Mouse (Mus musculus) 3134 (cell line): ENCODE measurements at regions not wholly inside any gene's neighbourhood (a gene's known extent, or its start where the extent isn't known, plus 50 kb on each side); places are given as distances from the start of the nearest gene placed in this dataset.
A peak's percentile ranks its signal among the peaks of the same experiment; 100 is the strongest.

Experiments used
- DNase-seq: peaks from one replicate; pipeline ENCODE4 v3.0.0-alpha.2; 2011; ENCODE audit warnings: low spot score; ENCODE audit not compliant: insufficient read length; ENCODE audit errors: extremely low read depth

DNA sequence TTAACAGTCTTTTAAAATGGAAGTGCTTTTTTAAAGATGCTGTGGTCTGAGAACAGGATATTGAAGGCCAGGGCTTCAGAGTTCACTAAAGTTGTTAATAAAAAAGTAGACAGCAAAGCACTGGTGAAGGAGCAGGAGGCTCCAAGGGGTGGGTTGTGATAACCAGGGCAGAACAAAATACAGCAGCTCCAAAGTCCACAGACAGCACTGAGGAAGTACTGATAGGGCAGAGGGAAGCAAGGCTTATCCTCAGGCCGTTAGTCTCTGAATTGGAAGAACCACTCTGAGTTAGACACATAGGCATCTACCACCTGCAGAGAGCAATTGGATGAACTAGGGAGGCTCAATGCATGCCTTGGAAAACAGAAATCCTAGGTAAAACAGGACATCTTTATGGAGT, 62.1 kb downstream of the P2ry1 start:
- DNase-seq, result no peak

DNA sequence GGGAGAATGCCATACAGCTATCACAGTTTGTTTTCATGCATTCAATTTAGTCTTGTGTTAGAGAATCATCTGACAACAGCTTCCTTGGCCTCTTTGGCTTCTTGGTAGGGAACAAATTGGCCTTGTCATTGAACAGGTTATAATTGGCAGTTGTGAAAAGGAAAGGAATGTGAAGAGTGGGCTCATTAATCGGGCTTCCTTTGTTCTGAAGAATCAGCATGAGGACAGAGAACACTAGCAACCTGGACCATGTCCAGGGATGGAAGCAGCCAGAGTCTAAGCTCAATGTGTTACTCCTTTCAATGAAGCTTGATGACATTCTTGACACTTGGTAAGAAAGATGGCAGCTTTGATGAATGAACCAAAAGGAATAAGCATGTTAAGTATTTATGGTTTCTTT, 64.5 kb downstream of the P2ry1 start:
- no peak for DNase-seq

DNA sequence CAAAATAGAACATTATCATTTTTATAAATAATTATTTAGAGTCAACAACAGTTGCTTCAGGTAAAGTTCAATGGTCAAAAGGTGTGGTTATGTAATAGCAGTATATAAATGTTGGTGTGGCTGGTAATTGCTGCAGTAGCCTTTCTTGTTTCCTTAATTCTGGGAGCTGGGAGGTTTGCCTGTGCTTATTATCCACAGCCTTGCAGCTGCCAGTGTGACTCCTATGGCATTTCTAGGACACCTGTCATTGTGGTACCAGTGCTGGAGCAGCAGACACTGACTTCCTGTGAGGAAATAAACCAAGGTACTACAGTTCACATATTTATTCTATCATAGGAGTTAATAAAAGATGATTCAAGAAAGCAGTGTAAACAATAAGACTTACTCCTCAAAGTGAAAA, 65.6 kb downstream of the P2ry1 start:
- DNase-seq, result no peak

DNA sequence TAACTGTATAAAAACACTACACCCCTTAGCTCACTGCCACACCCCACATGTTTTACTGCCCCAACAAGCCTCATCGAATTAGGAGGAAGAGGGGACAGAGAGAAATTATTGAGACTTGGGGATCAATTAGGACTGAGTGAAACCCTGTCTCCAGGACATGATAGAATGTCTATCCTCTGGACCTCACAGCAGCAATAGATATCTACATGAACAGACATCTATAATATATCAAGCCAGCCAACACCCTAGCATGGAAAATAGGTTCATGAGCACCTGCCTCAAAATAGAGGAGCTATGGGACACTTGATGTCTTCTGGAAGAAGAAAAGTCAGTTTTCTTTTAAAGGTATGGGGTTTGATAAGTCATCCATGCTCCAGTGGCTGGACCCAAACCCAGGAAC, 68.4 kb downstream of the P2ry1 start:
- no peak for DNase-seq

DNA sequence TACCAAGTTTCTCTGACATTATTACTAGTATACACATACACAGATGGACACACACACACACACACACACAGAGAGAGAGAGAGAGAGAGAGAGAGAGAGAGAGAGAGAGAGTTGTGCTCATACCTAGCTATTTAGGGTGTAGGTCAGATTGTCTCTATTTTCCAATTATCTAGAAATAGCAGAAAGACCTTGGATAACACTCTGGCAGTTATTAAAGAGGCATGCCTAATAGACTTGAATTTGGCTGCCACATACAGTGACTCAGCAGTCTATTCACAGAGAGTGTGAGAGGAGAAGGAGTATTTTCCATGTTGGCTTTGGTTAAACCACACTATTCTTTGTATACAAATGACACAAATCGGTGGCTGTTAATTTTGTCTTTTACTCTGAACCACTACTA, 69.7 kb downstream of the P2ry1 start:
- DNase-seq, result no peak

DNA sequence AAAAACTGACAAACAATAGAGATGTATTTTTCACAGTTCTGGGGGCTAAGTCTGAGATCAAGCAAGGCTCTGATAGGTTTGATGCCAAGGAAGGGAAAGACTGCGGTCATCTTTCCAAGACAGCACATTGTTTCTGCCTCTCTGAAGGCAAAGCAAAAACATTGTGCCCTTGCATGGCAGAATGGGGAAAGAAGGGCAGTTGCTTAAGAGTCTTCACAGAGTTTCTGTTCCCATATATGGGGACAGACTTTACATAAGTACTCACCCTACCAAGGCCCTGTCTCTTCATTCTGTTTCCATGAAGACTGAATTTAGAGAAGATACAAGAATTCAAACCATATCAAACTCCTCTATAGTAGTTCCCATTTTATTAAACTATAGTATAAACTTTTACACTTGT, 70.5 kb downstream of the P2ry1 start:
- DNase-seq, result no peak

DNA sequence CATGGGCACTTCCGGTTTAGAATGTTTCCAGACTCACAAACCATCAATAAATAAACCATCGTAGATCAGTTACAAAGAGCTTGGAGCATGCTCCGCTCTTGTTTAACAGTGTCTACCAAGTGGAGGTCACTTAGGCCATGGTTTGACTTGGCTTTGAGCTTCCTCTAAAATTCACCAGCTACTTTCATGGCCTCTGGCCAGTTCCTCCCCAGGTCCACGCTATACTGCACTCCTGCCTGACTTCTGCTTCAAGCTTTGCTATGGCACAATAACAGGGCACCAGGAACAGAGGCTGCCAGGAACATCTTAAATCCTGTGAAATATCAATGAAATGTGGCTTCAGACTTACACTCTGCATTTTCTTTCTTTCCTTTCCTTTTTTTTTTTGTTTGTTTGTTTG, 71.2 kb downstream of the P2ry1 start:
- DNase-seq, result no peak

DNA sequence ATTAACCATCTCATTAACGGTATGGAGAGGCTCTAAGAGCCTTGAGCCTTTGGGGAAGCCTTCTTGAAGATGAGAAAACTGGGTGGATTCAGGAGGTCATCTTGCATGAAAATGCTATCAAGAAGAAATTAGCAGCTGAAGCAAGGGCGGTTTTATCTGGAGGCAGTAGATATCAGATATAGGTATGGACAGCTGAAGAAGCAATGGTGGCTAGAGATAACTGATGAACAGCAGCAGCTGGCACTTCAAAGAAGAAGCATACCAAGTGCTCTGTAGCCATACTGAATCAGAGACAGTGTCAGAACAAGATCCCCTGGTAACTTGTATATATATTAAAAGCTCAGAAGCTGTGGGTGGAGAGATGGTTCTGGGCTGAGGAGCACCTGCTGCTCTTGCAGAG, 73.2 kb downstream of the P2ry1 start:
- DNase-seq, result no peak

DNA sequence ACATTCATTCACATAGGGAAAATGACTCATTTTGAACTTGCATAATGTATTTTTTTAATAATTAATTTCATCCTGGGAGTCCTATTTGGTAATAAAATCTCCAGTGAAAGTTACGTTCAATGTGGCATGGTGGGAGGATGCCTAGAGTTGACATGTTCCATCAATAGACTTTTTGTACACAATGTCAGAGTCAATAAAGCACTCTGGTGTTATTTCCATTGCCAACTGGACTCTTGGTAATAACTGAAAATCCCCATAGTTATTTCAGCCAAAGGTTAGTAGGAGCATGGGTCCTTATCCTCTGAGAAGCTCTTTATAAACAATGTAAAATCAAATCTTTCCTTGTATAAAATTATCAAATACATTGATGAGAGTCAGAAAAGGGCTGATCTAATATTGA, 87.3 kb downstream of the P2ry1 start:
- DNase-seq, result no peak

DNA sequence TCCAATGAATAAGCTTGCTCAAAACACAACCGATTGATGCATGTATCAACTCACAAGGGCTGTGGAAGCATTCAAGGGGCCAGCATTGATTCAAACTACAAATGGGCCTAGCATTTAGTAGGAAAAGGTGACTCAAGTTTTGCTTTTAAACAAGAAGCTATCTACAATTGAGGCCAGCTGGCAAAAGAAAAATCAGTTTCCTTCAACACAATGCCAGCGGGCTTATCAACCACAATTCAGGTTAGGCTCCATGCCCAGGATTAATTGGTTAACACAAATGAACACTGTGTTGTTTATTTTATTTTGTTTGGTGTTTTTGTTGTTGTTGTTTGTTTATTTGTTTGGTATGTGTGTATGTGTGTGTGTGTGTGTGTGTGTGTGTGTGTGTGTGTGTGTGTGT, 89.4 kb downstream of the P2ry1 start:
- no peak for DNase-seq

DNA sequence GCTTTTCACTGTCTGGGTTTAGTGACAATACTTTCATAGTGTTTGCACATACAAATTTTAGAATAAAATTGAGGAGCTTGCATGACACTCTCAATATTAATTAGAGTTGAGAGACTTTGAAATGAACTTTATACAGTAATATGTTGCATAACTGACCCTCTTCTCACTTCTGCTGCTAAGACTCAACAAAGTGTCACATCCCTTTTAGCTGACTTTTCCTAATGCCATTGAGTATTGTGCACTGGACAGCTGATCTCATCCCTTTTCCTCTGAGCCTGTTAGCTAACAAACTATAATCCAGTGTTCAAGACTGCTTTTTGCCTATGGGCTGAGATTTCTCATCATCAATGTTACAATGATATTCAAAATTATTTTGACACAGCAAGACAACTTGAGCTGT, 113.8 kb downstream of the P2ry1 start:
- no peak for DNase-seq

DNA sequence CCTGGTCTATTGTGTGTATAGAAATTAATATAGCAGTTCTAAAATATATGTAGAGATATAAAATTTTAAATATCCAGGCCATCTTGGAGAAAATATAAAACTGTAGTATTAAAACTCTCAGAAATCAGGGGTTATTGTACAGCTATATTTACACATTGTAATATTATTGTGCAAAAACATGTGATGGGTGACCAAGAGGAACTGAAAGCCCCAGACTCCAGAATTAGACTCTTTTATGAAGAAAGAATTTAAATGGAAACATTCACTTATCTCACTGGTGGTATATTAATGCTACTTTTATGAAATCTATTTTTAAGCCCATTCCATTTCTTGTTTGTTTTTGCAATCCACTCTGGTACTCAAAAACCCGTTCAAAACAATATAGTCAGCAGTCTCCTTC, 130.5 kb downstream of the P2ry1 start:
- no peak for DNase-seq

DNA sequence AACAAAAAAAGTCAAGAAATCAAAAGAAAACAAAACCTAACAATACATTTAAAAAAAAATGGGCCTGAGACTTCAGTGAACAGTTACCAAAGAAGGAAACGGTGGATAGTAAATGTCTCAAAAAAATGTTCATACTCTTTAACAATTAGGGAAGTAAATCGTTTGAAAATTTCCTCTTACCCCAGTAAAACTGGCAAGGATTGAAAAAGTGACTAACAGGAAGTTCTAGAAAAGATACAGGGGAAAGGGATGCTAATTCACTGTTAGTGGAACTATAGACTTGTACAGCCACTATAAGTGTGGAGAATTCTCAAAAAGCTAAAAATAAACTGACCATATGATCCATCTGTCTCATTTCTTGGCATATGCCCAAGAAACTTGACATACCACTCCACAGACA, 151.5 kb downstream of the P2ry1 start:
- no peak for DNase-seq

DNA sequence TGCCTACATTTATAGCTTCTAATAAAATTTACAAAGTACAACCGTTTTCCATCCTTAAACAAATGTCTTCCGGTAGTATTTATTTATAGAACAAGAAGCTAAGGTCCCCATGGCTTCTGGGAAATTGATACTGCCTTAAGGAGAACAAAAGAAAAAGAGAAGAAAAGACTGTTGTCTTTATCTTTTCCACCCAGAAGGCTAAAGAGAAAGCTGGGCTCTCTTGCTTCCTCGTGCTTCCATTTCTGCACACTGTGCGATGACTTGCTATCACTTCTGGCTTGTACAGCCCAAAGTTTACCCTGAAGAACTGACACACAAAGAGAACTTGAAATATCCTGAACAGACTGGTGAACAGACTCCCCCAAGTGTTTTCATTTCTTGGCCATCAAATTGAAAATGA, 157.2 kb downstream of the P2ry1 start:
- no peak for DNase-seq

DNA sequence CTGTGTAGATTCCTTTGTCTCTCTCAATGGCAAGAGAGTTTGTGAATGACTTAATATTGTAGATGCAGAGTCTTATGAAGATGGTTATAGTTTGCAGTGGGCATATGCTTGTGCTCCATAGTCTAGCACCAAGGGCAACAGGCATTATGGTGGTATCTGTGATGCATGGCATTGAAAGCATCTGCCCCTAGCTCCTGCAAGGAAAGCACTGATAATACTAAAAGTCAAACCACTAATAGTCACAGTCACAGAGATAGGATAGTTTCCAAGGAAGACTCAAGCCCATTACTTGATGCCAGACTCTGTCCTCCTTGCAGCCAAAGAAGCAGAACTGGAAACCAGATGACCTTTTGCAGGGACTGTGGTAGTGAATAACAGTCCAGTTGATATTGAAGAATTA, 158.8 kb downstream of the P2ry1 start:
- DNase-seq, result no peak

DNA sequence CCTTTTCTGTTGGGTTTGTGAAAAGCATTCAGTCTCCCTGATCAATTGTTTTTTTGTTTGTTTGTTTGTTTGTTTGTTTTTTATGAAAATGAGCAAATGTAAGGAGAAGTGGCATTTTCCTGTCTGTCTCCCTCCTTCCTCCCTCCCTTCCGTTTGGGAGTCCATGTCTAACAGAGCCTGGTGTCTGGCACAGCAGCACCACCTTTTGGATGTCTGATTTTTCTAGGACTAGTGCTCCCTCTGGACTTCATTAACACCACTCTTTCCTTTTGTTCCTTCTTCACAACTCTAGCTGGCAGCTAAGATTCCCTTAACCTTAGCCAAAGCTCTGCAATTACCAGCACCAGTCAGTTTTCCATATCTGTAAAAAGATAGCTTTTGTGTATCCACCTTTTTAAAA, 175.6 kb upstream of the Rap2b start:
- DNase-seq, result no peak

DNA sequence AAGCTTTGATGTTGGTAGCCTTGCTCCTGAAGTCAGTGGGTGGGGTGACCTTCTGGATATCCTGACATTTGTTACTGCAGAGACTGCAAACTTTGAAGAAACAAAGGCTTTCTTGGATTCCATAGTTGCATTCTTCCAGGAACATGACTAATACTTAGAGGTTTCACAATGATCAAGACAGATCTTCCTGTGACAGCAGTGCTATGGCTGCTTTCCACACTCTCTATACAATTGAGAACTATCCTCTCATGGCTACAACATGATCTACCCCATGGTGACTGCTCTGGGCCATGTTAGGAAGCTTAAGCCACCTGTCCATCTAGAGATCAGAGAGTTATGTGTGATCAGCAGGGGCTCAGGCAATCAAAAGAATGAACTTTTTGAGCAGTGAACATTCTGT, 172.8 kb upstream of the Rap2b start:
- no peak for DNase-seq

DNA sequence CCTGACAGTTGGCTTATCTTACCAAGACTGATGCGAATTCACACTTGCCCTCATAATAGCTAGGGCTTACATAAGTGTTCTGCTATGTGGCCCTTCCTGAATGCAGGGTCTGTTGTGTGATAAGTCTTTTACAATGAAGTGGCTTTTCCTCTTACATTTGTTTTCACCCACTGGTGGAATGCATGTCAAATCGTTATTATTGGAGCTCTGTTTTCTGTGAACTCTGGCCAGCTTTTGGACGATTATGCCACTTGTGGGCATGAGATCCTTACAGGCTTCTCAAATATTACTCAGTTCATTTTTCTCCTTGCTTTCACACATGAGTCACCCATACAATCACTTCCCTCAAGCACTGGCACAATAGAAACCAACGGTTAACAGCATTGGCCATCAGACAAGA, 144.9 kb upstream of the Rap2b start:
- DNase-seq, result peak; percentile 11

DNA sequence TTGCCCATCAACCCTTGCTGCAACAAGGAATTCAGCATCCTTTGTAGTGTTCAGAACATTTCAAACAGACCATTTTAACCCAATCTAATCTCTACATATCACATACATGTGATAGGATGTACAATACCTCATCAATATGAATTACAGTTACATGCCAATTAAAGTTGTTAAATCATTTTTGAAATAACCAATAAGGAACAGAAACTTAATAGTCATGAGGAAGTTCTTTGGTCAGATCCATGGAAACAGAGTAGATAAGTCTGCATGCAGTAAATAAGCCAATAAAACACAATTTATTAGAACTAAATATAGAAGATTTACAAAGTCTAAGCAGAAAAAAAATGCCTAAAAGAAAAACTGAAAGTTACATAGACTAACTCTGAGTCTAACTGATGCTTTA, 136.9 kb upstream of the Rap2b start:
- no peak for DNase-seq

DNA sequence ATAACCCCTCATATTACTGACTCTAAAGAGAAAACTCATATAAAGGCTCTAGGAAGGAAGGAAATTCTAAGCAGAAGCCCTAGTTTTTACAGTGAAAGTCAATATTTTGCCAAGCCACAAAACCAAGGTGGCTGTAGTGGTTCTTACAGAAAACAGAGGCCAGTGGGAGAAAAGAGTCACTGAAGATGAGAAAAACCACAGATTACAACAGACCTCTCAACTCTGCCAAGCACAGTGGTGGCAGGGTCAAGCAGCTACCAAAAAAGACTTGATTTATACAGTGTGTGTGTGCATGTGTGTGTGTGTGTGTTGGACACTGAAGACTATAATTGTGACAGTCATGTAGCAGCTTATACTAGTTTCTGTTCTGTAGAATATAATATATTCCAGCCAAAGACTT, 136.4 kb upstream of the Rap2b start:
- peak; percentile 24 for DNase-seq

DNA sequence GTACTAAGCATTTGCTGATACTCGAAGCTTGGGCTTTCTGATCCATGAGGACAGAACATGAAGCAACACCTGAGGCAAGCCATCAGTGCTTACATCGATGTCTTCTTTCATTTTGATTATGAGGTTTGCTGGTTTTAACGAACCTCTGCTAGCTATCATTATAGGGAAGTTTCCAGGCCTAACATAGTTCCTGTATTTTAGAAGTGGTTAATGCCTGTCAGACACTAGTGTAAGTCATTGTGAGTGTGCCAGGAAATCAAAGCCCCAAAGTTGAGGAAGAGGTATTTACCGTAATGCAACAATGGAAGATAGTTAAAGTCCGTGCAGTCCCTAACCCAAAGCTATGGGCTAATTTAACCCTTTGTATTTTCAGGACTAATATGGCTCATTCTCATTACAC, 120.1 kb upstream of the Rap2b start:
- no peak for DNase-seq

DNA sequence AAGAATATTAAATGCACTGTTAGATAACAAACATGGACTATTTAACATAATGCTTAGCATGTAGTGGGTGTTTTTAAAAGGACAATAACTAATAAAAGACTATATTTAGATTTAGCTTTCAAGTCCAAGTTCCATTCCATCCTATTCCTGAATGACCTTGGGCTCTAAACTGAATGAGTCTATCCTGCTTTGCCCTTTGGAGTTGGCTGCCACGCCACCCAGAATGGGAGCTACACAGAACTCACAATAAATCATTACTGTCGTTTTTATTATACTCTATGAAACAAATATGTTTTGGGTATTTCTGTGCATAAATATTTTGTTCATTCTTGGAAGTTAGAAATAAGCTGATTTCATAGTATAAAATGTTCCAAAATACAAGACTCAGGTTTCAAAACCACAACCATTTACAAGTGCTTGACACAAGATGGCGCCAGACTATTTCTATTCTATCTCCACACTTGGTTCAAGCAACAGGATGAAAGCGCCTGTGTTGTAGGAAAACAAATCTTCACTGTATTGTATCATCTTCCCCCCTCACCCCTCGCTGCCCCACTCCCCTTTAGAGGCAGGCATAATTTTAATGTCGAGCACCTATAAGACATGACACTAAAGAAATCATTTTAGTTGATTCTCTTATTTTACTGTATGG, 117.4 kb upstream of the Rap2b start:
- no peak for DNase-seq

DNA sequence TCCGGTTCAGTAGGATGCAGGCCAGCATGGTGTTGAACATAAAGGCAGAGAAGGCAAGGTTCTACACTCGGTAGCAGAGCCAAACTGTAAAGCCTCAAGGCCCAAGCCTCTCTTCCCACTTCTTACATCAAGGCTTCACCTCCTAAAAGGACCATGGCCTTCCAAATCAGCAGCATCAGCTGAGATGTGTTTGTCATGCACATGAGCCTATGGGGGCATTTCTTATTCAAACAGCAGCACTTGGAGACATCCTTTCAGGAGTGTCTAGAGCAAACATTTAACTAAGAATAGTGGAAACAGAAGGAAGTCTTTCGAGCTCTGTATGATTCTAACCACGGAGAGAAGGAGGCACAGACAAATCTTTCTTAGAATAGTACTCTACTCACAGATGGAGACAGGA, 115.0 kb upstream of the Rap2b start:
- no peak for DNase-seq
